Mouse (Mus musculus) bone marrow macrophage, adult 2 months (primary cell): ENCODE results near the gene Cdkl3.
A peak's percentile ranks its signal among the peaks of the same experiment; 100 is the strongest.

Experiments
- CTCF ChIP-seq: IDR thresholded peaks from 2 replicates; pipeline ENCODE4 v1.5.1; 2012; ENCODE audit warnings: low read depth, mild to moderate bottlenecking, low read length, moderate library complexity
- POLR2A ChIP-seq: IDR thresholded peaks from 2 replicates; pipeline ENCODE4 v1.6.1; 2012; ENCODE audit warnings: mild to moderate bottlenecking, low read depth, low read length, borderline replicate concordance

DNA sequence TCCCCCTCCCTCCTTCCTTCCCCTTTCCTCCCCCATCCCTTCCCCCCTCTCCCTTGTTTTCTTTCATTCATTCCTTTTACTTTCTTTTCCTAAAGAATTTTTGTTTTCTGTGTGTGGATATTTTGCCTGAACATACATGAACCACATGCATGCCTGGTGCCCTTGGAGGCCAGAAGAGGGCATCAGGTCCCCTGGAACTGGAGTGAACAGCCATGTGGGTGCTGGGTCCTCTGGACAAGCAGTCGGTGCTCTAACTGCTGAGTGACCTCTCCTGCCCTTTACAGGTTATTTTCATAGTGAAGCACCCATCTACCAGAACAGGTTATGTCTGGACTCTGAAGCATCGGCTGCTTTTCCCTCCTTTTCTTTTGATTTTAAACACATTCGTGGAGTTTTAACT, 60.4 kb downstream of the Cdkl3 start:
- peak; percentile 75 for TF ChIP-seq CTCF
- no peak for TF ChIP-seq POLR2A
